Mouse (Mus musculus): ENCODE results near the gene Aqp12.

- no peak for TF ChIP-seq CTCF (IDR thresholded peaks at IDR 0.05; ENCODE audit: low read depth, low read length)
- TF ChIP-seq POLR2A (IDR thresholded peaks at IDR 0.05; ENCODE audit: extremely low read depth, insufficient read depth, low read length) = no peak
Measured at GRCm38 (mm10) chr1:93035981-93036380, 29.8 kb downstream of the Aqp12 start.

All from liver, adult 2 months (tissue).